Mouse (Mus musculus) C2C12 (cell line): ENCODE measurements around the gene Aldh3b1.

Experiments used
- CTCF ChIP-seq: IDR thresholded peaks from one replicate; pipeline ENCODE4 v1.5.1; 2011; ENCODE audit not compliant: control insufficient read depth, insufficient read depth, insufficient read length
- MAX ChIP-seq: IDR thresholded peaks from one replicate; pipeline ENCODE4 v1.6.1; 2011; ENCODE audit warnings: mild to moderate bottlenecking, control low read depth
- MYOD1 ChIP-seq: IDR thresholded peaks from one replicate; pipeline ENCODE4 v1.6.1; 2011; ENCODE audit warnings: low read depth; ENCODE audit not compliant: control insufficient read depth, insufficient read length
- MYOG ChIP-seq: IDR thresholded peaks from one replicate; pipeline ENCODE4 v1.6.1; 2011; ENCODE audit not compliant: control insufficient read depth, insufficient read length; ENCODE audit errors: extremely low read depth
- USF1 ChIP-seq: IDR thresholded peaks from one replicate; pipeline ENCODE4 v1.6.1; 2011; ENCODE audit warnings: low read depth, mild to moderate bottlenecking, control low read depth, moderate library complexity

DNA sequence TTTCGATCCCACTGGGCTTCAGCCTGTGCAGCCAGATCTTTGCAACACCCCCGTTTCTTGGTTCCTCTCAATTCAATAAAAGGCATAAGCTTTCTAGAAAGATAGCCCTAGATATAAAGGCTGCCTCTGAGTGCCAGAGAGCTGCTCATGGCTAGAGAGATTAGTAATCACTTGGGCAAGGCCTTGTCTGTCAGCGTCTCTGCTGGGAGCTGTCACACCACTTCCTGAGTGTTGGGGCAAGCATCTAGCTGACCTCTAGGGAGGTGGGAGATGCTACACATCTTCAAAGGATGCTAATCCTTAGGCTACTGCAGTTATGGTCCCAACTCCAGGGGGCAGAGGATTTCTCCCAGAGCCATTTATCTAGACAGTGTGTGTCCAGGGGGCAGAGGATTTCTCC, 37.6 kb upstream of the Aldh3b1 start:
- no peak for TF ChIP-seq CTCF
- TF ChIP-seq USF1, result no peak
- TF ChIP-seq MAX, result no peak
- TF ChIP-seq MYOG, result no peak
- no peak for TF ChIP-seq MYOD1
